Mouse (Mus musculus): Measurements from ENCODE around the gene Fxyd3.

The Fxyd3 gene

GRCm38 (mm10) chr7:31099612-31099982 is 23.1 kb upstream of the Fxyd3 start:
- DNase-seq (ENCODE audit: extremely low read depth, insufficient read length, low spot score) = no peak

GRCm38 (mm10) chr7:31098697-31099611 is 22.4 kb upstream of the Fxyd3 start:
- DNase-seq (ENCODE audit: extremely low read depth, insufficient read length, low spot score) = peak; percentile 57

- DNase-seq (ENCODE audit: extremely low read depth, insufficient read length, low spot score) = peak; percentile 60
Observed at GRCm38 (mm10) chr7:31097583-31098248, 21.2 kb upstream of the Fxyd3 start.

GRCm38 (mm10) chr7:31096892-31097564 is 20.5 kb upstream of the Fxyd3 start:
- no peak for DNase-seq (ENCODE audit: extremely low read depth, insufficient read length, low spot score)

- no peak for DNase-seq (ENCODE audit: extremely low read depth, insufficient read length, low spot score)
Observed at GRCm38 (mm10) chr7:31094774-31095501, 18.4 kb upstream of the Fxyd3 start.

GRCm38 (mm10) chr7:31089721-31090120 is 13.2 kb upstream of the Fxyd3 start:
- DNase-seq (ENCODE audit: extremely low read depth, insufficient read length, low spot score) = no peak

- DNase-seq (ENCODE audit: extremely low read depth, insufficient read length, low spot score) = no peak
Observed at GRCm38 (mm10) chr7:31088206-31088605, 11.7 kb upstream of the Fxyd3 start.

- no peak for DNase-seq (ENCODE audit: extremely low read depth, insufficient read length, low spot score)
Observed at GRCm38 (mm10) chr7:31087262-31087661, 10.8 kb upstream of the Fxyd3 start.

- DNase-seq (ENCODE audit: extremely low read depth, insufficient read length, low spot score) = no peak
Observed at GRCm38 (mm10) chr7:31086175-31086755, 9.8 kb upstream of the Fxyd3 start.

- peak; percentile 45 for DNase-seq (ENCODE audit: extremely low read depth, insufficient read length, low spot score)
Observed at GRCm38 (mm10) chr7:31085171-31085570, 8.7 kb upstream of the Fxyd3 start.

- DNase-seq (ENCODE audit: extremely low read depth, insufficient read length, low spot score) = no peak
Observed at GRCm38 (mm10) chr7:31084140-31084539, 7.6 kb upstream of the Fxyd3 start.

- DNase-seq (ENCODE audit: extremely low read depth, insufficient read length, low spot score) = peak; percentile 54
Observed at GRCm38 (mm10) chr7:31082831-31083588, 6.5 kb upstream of the Fxyd3 start.

GRCm38 (mm10) chr7:31082106-31082505 is 5.6 kb upstream of the Fxyd3 start:
- no peak for DNase-seq (ENCODE audit: extremely low read depth, insufficient read length, low spot score)

GRCm38 (mm10) chr7:31081106-31081505 is 4.6 kb upstream of the Fxyd3 start:
- no peak for DNase-seq (ENCODE audit: extremely low read depth, insufficient read length, low spot score)

- no peak for DNase-seq (ENCODE audit: extremely low read depth, insufficient read length, low spot score)
Observed at GRCm38 (mm10) chr7:31080611-31081010, 4.1 kb upstream of the Fxyd3 start.

- DNase-seq (ENCODE audit: extremely low read depth, insufficient read length, low spot score) = no peak
Observed at GRCm38 (mm10) chr7:31079670-31080069, 3.2 kb upstream of the Fxyd3 start.

GRCm38 (mm10) chr7:31077885-31078445 is 1.5 kb upstream of the Fxyd3 start:
- no peak for DNase-seq (ENCODE audit: extremely low read depth, insufficient read length, low spot score)

- no peak for DNase-seq (ENCODE audit: extremely low read depth, insufficient read length, low spot score)
Observed at GRCm38 (mm10) chr7:31077470-31077869, 966 bp upstream of the Fxyd3 start.

GRCm38 (mm10) chr7:31074713-31075069 is 1.8 kb downstream of the Fxyd3 start:
- no peak for DNase-seq (ENCODE audit: extremely low read depth, insufficient read length, low spot score)
